In genomic region chr2:170152856-170153255, GRCm38 (mm10) we compare ENCODE assay signal across 8 mouse cellular contexts. TPM values are rescaled to one million over a fixed set of nuclear protein-coding genes. Genes with fewer than 3 reads are reported as not detected.
A peak's percentile ranks its signal among the peaks of the same experiment; 100 is the strongest.
DNase-seq lines count a peak whose midpoint lies in the region; ATAC-seq lines count a peak whose summit lies in the region.

No protein-coding gene starts in this region.

- 19% methylated on average over 7 of the region's 7 CpGs for WGBS in lung, embryonic 15.5 days

- no peak for ATAC-seq in lung, embryonic 15.5 days (ENCODE audit: borderline replicate concordance, extremely low read depth, low FRiP score, low TSS enrichment)
- peak; percentile 1; the same call in 1 of the 2 replicates for ATAC-seq in megakaryocyte, adult 5-6 weeks (ENCODE audit: poor library complexity, severe bottlenecking)

- no peak overlapping the region for H3K9ac ChIP-seq in lung, embryonic 15.5 days

- no peaks in the 10 kb centered on the region for H3K36me3 ChIP-seq in lung, embryonic 15.5 days

- H3K27ac ChIP-seq in lung, embryonic 15.5 days, result peak overlapping the region; percentile 90
- H3K27ac ChIP-seq in brown adipose tissue, adult 24 weeks (replicated peaks; ENCODE audit: low read depth, low read length), result peak overlapping the region; percentile 69

- peak overlapping the region; percentile 72 for H3K4me2 ChIP-seq in lung, embryonic 15.5 days

- intact Hi-C loops in heart, postnatal 10 days (cut with DNase I), result loop anchor here (2.0 kb wide), 1 partner anchor 52 kb away; no protein-coding TSS in a partner anchor
- intact Hi-C loops in left cerebral cortex, postnatal 14 days (cut with DNase I), result no loop called here

- H3K4me3 ChIP-seq in lung, embryonic 15.5 days, result peak overlapping the region; percentile 40; the same call in 1 of the 2 replicates
- H3K4me3 ChIP-seq in brown adipose tissue, adult 24 weeks (ENCODE audit: insufficient read depth, low read depth, low read length), result peak overlapping the region; percentile 64

- no peaks in the 10 kb centered on the region for H3K27me3 ChIP-seq in lung, embryonic 15.5 days

- DNase-seq in lung, postnatal 36 days, result no peak
- peak; percentile 39 to 40 for DNase-seq in heart, postnatal 10 days
- no peak for DNase-seq in layer of hippocampus, adult 9-10 months (ENCODE audit: low spot score)
- no peak for DNase-seq in left cerebral cortex, postnatal 14 days (ENCODE audit: low spot score in 2 of 2)
- no peak for DNase-seq in natural killer cell, adult 2 months (ENCODE audit: low spot score in 2 of 2)

- H3K4me1 ChIP-seq in lung, embryonic 15.5 days, result peaks cover 58% of the 10 kb centered on the region
- H3K4me1 ChIP-seq in brown adipose tissue, adult 24 weeks (ENCODE audit: control insufficient read depth, insufficient read depth, insufficient read length, low read length), result no peaks in the 10 kb centered on the region

- H3K9me3 ChIP-seq in lung, embryonic 15.5 days, result no peaks in the 10 kb centered on the region

RNA-seq across cellular contexts. Expression of gene Zfp217, which starts 5.0 kb away (rescaled TPM):
- polyA plus RNA-seq in lung, embryonic 15.5 days (2015; fragmentation: Nextera tagmentation; extraction: Ambion mirVana), result 5.0 and 5.1 TPM in 2 replicates
- polyA plus RNA-seq in brown adipose tissue, adult 24 weeks (2012; ENCODE audit: insufficient read depth, insufficient read length, missing spikeins), result 5.3 and 7.2 TPM in 2 replicates
- 10 to 100 TPM; 14.4 to 17.7 TPM for total RNA-seq in heart, postnatal 10 days (2021)
- total RNA-seq in megakaryocyte, adult 5-6 weeks (2015), result 40.4 and 52.3 TPM in 2 replicates
- 50.9 and 62.5 TPM in 2 replicates for total RNA-seq in megakaryocyte, adult 5-6 weeks (2017)
- 1 to 10 TPM; 3.3 to 3.7 TPM for total RNA-seq in left cerebral cortex, postnatal 14 days (2021)

Comparison
In these comparisons a context has a peak if more than half of its experiments do, and no peak if none do; other contexts are left out.
1. DNase-seq: peak in heart, postnatal 10 days (2 of 2); none in lung, postnatal 36 days (single experiment), layer of hippocampus, adult 9-10 months (single experiment), left cerebral cortex, postnatal 14 days (0 of 2) and natural killer cell, adult 2 months (0 of 2).